Mouse (Mus musculus) hematopoietic stem cell, adult 5-6 weeks (primary cell): ENCODE measurements around the gene Ifitm5. TPM values are rescaled to one million over a fixed set of nuclear protein-coding genes. Genes with fewer than 3 reads are reported as not detected.

Source experiments
- ATAC-seq, 2 experiments: fragments of 125-278 bp in 1 of 2; replicated peaks in 1 of 2; 2 replicates each; pipeline ENCODE4 v1.8.0; 2016 to 2017; ENCODE audit warnings: inconsistent platforms in 2 of 2, mild to moderate bottlenecking in 2 of 2, moderate number of reproducible peaks in 2 of 2, low read depth in 1 of 2, moderate TSS enrichment in 1 of 2; ENCODE audit not compliant: low FRiP score in 2 of 2, poor library complexity in 2 of 2, severe bottlenecking in 2 of 2, insufficient read depth in 1 of 2, low TSS enrichment in 1 of 2
- total RNA-seq: library from RNA; stranded (forward); fragments of 172-1452, 232-1000 nt; gene quantifications from 2 replicates; pipeline ENCODE4 v1.2.3, GENCODE M21; 2017

Ifitm5 gene
- 1.0 TPM in 1 of 2 replicates, not detected in the other for total RNA-seq

GRCm38 (mm10) chr7:140949824-140950530 lies at the start of gene Ifitm5:
Gene Ifitm5 (minus strand): TSS chr7:140950291.
- ATAC-seq = no peak

- peak; percentile 54 to 77 for ATAC-seq
Observed at GRCm38 (mm10) chr7:140998853-140999700, 49.0 kb upstream of the Ifitm5 start.

- peak; percentile 71 to 87 for ATAC-seq
Observed at GRCm38 (mm10) chr7:140997817-140998216, 47.7 kb upstream of the Ifitm5 start.

- ATAC-seq = peak in 1 of 2 experiments; percentile 37; a peak in 1 of 4 replicates
Observed at GRCm38 (mm10) chr7:140991117-140991689, 41.1 kb upstream of the Ifitm5 start.

- peak; percentile 93 to 94 for ATAC-seq
Observed at GRCm38 (mm10) chr7:140990622-140991021, 40.5 kb upstream of the Ifitm5 start.

- peak; percentile 20 to 38; a peak in 2 of 4 replicates for ATAC-seq
Observed at GRCm38 (mm10) chr7:140990185-140990584, 40.1 kb upstream of the Ifitm5 start.

- ATAC-seq = no peak
Observed at GRCm38 (mm10) chr7:140989022-140989421, 38.9 kb upstream of the Ifitm5 start.

- no peak for ATAC-seq
Observed at GRCm38 (mm10) chr7:140987182-140988138, 37.4 kb upstream of the Ifitm5 start.

- ATAC-seq = no peak
Observed at GRCm38 (mm10) chr7:140982971-140983370, 32.9 kb upstream of the Ifitm5 start.

GRCm38 (mm10) chr7:140981704-140982103 lies 31.6 kb upstream of the Ifitm5 start:
- peak; percentile 59 to 95; a peak in 3 of 4 replicates for ATAC-seq

GRCm38 (mm10) chr7:140976720-140977119 lies 26.6 kb upstream of the Ifitm5 start:
- peak in 1 of 2 experiments; percentile 58; a peak in 2 of 4 replicates for ATAC-seq

GRCm38 (mm10) chr7:140975465-140975864 lies 25.4 kb upstream of the Ifitm5 start:
- no peak for ATAC-seq

- no peak for ATAC-seq
Observed at GRCm38 (mm10) chr7:140974940-140975339, 24.8 kb upstream of the Ifitm5 start.

- ATAC-seq = no peak
Observed at GRCm38 (mm10) chr7:140973396-140974165, 23.5 kb upstream of the Ifitm5 start.

GRCm38 (mm10) chr7:140971479-140972171 lies 21.5 kb upstream of the Ifitm5 start:
- no peak for ATAC-seq

GRCm38 (mm10) chr7:140970931-140971330 lies 20.8 kb upstream of the Ifitm5 start:
- ATAC-seq = no peak
